Mouse (Mus musculus) hindbrain, embryonic 13.5 days (tissue): ENCODE measurements at regions not wholly inside any gene's neighbourhood (a gene's known extent, or its start where the extent isn't known, plus 50 kb on each side); places are given as distances from the start of the nearest gene placed in this dataset.
A peak's percentile ranks its signal among the peaks of the same experiment; 100 is the strongest.
"Not testable (repeated sequence)": the region's sequence is repeated elsewhere in the genome, so short reads cannot be mapped to it uniquely, and the experiment has no call there.

Experiments
- ATAC-seq: fragments of 200-750 bp; cut with Nextera tagmentation; 2 replicates; pipeline ENCODE4 v1.8.0; 2017; ENCODE audit warnings: moderate TSS enrichment; ENCODE audit not compliant: low FRiP score
- H3K27ac ChIP-seq: fragments of 300-500 bp; sonication (generic); 2 replicates; pipeline ENCODE4 v1.5.1; 2015; ENCODE audit warnings: inconsistent platforms, mild to moderate bottlenecking, moderate library complexity
- H3K27me3 ChIP-seq: fragments of 300-500 bp; sonication (generic); 2 replicates; pipeline ENCODE4 v1.6.1; 2015; ENCODE audit warnings: mild to moderate bottlenecking, inconsistent platforms
- H3K36me3 ChIP-seq: fragments of 300-500 bp; sonication (generic); 2 replicates; pipeline ENCODE4 v1.6.1; 2015; ENCODE audit warnings: mild to moderate bottlenecking, inconsistent platforms
- H3K4me1 ChIP-seq: fragments of 300-500 bp; sonication (generic); replicated peaks from 2 replicates; pipeline ENCODE4 v1.6.1; 2015; ENCODE audit warnings: inconsistent platforms
- H3K4me2 ChIP-seq: fragments of 300-500 bp; sonication (generic); 2 replicates; pipeline ENCODE4 v1.6.1; 2015; ENCODE audit warnings: inconsistent platforms, mild to moderate bottlenecking, moderate library complexity
- H3K4me3 ChIP-seq: fragments of 300-500 bp; sonication (generic); 2 replicates; pipeline ENCODE4 v1.5.1; 2015; ENCODE audit warnings: mild to moderate bottlenecking, inconsistent platforms
- H3K9ac ChIP-seq: fragments of 300-500 bp; sonication (generic); 2 replicates; pipeline ENCODE4 v1.6.1; 2015; ENCODE audit warnings: mild to moderate bottlenecking, inconsistent platforms
- H3K9me3 ChIP-seq: fragments of 300-500 bp; sonication (generic); 2 replicates; pipeline ENCODE4 v1.6.1; 2016; ENCODE audit warnings: inconsistent platforms
- WGBS: fragments of 180-500 bp; shearing (Covaris S2); methylation state at CpG from one replicate; pipeline ENCODE4 v1.1.7; 2015; 5-methylcytosine and 5-hydroxymethylcytosine counted together

DNA sequence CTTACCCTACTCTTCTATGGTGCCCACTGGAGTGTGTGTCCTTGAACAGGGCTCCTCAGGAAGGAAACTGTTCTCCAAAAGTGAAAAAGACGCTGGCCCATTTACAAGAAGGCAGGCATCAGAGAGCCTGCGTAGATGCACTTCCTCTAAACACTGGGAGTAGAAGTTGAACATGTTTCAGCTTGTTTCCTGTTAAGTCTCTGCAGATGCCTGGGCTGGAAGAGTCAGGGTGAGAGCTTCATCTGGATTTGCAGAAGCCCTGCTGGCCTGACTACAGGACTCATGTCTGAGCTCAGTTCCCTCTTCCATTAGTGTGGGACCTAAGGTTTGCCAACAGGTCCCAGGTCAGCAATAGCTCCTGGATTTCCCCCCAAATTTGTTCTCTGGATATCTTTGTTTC is 54.7 kb upstream of the Nlrp1b start:
- no peaks in the 10 kb centered on the region for H3K27me3 ChIP-seq
- H3K27ac ChIP-seq: no peak overlapping the region
- no peaks in the 10 kb centered on the region for H3K9me3 ChIP-seq
- no peak for ATAC-seq
- no peaks in the 10 kb centered on the region for H3K36me3 ChIP-seq
- no peaks in the 10 kb centered on the region for H3K4me1 ChIP-seq
- no peak overlapping the region for H3K4me3 ChIP-seq
- H3K9ac ChIP-seq: no peak overlapping the region
- WGBS: 84% methylated on average over 2 of the region's 2 CpGs
- H3K4me2 ChIP-seq: no peak overlapping the region

DNA sequence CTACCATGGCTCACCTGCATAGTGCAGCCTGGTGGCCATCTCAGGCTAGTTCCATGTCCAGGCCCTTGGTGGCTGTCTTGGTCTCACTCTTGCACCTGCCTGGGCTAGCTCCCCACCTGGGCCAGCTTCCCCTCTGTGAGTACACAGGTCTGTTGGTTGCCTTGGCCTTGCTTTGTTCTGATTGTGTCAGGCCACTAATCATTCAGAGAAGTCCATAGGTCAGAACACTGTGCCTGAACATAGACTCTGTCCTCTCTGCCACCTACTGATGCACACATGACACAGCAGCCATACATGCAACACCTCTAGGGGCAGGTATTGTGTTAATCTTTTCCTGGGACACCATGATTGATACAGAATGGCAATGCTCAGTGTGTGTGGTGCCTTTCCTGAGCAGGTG is 57.7 kb upstream of the Nlrp1b start:
- not testable (repeated sequence) for ATAC-seq, H3K9ac ChIP-seq, H3K4me2 ChIP-seq, H3K9me3 ChIP-seq, H3K27me3 ChIP-seq, H3K27ac ChIP-seq, H3K36me3 ChIP-seq, H3K4me3 ChIP-seq, H3K4me1 ChIP-seq

DNA sequence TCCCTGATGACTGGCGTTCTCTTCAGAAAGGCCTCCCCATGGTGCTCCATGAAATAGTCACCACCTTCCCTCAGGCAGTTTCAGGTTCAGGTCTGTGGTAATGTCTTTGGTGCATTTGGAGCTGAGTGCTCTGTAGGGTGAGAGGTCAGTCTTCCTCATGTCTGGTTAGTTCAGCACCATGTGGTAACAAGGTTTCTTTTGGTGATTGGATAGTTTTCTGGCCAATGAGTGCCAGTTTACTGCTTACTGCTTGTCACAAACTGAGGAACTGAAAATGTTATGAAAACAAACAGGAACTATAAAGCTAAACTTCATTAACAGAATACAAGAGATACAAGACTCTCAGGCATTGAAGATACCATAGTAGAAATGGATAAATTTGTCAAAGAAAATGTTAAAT is 59.0 kb upstream of the Nlrp1b start:
- Histone ChIP-seq H3K27ac (no peak overlapping the region), H3K4me3 (no peak overlapping the region), H3K27me3 (no peaks in the 10 kb centered on the region), H3K4me1 (no peaks in the 10 kb centered on the region), H3K36me3 (no peaks in the 10 kb centered on the region), H3K4me2 (no peak overlapping the region), H3K9ac (no peak overlapping the region), H3K9me3 (no peaks in the 10 kb centered on the region)
- 88% methylated on average over 1 of the region's 1 CpGs for WGBS
- ATAC-seq: no peak

DNA sequence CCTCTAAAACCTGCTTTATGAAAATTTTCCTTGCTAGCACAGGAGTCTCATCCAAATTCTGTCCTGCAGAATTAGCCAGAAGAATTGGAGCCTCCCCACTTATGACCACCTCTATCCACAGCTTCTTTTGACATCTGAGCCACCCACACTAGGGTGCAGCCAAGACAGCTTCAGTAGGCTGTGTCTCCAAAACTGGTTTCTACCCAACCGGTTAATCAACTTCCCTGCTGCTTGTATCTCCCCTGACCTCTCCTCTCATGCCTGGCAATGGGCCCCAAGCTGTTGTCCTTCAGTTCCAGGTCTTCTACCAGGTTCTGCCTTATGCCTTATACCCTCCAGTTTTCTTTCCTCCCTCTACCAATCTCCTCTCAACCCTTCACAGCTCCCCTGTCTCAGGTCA is 68.9 kb upstream of the Nlrp1b start:
- no peak overlapping the region for H3K4me3 ChIP-seq
- no peak overlapping the region for H3K27ac ChIP-seq
- H3K27me3 ChIP-seq: no peaks in the 10 kb centered on the region
- no peak overlapping the region for H3K9ac ChIP-seq
- no peaks in the 10 kb centered on the region for H3K9me3 ChIP-seq
- 60% methylated on average over 1 of the region's 1 CpGs for WGBS
- no peaks in the 10 kb centered on the region for H3K4me1 ChIP-seq
- H3K4me2 ChIP-seq: no peak overlapping the region
- ATAC-seq: no peak
- no peaks in the 10 kb centered on the region for H3K36me3 ChIP-seq

DNA sequence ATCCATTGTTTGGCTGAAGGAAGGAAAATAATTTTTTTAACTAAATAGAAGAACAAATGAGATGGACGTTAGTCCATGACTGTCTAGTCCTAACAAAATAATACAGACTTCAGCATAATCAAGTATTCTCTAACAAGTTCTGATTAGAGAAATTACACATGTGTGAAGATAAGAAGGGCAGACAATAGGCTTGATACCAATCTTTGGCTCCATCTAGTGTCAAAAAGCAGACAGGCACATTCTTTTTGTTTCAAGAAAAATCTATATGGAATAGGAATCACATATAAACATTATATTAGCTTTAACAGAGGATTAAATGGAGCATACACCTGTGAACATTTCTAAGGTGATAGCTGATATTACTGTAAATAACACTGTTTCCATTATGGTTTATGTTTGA is 92.9 kb upstream of the Nlrp1b start:
- Histone ChIP-seq H3K27ac (no peak overlapping the region), H3K36me3 (no peaks in the 10 kb centered on the region), H3K9ac (no peak overlapping the region), H3K4me2 (no peak overlapping the region), H3K4me1 (no peaks in the 10 kb centered on the region), H3K9me3 (no peaks in the 10 kb centered on the region), H3K27me3 (no peaks in the 10 kb centered on the region), H3K4me3 (no peak overlapping the region)
- ATAC-seq: no peak
- WGBS: 27% methylated on average over 1 of the region's 1 CpGs

GRCm38 (mm10) chr11:71337428-71337827 is 106.9 kb upstream of the Nlrp1b start:
- Histone ChIP-seq H3K4me3 (no peak overlapping the region), H3K27me3 (no peaks in the 10 kb centered on the region), H3K27ac (no peak overlapping the region), H3K9me3 (no peaks in the 10 kb centered on the region), H3K36me3 (no peaks in the 10 kb centered on the region), H3K4me2 (no peak overlapping the region), H3K9ac (no peak overlapping the region), H3K4me1 (no peaks in the 10 kb centered on the region)
- WGBS: 7% methylated on average over 1 of the region's 1 CpGs
- ATAC-seq: no peak

- Histone ChIP-seq H3K27ac (no peak overlapping the region), H3K4me3 (no peak overlapping the region), H3K36me3 (no peaks in the 10 kb centered on the region), H3K9me3 (no peaks in the 10 kb centered on the region), H3K9ac (no peak overlapping the region), H3K27me3 (no peaks in the 10 kb centered on the region), H3K4me2 (no peak overlapping the region), H3K4me1 (no peaks in the 10 kb centered on the region)
- 52% methylated on average over 3 of the region's 3 CpGs for WGBS
- ATAC-seq: no peak
These were observed 115.5 kb upstream of the Nlrp1b start for GRCm38 (mm10) chr11:71346024-71346423.

DNA sequence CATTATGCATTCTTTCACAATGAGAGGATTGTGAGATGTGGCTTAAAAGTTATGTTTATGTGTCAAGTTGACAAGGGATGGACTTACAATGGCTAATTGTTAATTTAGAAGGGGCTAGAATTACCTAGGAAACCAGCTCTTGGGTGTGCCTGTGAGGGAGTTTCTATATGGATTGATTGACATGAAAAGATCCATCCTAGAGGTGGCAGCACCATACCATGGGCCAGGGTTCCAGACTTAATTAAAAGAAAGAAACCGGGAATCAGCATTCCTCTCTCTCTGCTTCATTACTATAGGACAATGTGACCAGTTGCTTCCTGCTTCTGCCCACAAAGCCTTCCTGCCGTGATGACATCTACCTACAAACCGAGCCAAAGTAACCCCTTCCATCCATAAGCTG is 126.6 kb upstream of the Nlrp1b start:
- H3K9ac ChIP-seq: no peak overlapping the region
- no peak overlapping the region for H3K4me2 ChIP-seq
- 0 out of 2 replicates have a peak, but pooled peaks cover 5% of the 10 kb centered on the region for H3K4me1 ChIP-seq
- no peak for ATAC-seq
- no peak overlapping the region for H3K27ac ChIP-seq
- H3K9me3 ChIP-seq: no peaks in the 10 kb centered on the region
- 34% methylated on average over 3 of the region's 3 CpGs for WGBS
- no peak overlapping the region for H3K4me3 ChIP-seq
- H3K36me3 ChIP-seq: no peaks in the 10 kb centered on the region
- H3K27me3 ChIP-seq: no peaks in the 10 kb centered on the region

DNA sequence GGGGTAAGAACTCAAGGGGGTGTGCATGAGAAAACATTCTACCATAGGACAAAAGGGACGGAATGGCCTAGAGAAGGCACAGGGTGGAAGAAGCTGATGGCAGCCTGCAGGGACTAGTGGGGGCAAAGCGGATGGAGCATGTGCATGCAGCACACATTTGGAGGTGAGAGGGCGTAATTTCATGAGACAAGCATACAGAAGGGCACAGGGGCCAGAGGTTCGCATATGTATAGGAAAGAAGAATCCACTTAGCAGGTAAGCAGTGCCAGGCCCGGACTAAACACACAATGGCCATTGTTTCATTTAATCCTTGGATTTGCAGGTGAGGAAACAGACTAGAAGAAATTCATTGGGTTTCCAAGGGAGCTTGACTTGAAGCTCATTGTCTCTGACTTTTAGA is 130.3 kb upstream of the Nlrp1b start:
- H3K4me2 ChIP-seq: no peak overlapping the region
- ATAC-seq: no peak
- no peak overlapping the region for H3K9ac ChIP-seq
- no peaks in the 10 kb centered on the region for H3K9me3 ChIP-seq
- H3K4me3 ChIP-seq: no peak overlapping the region
- no peaks in the 10 kb centered on the region for H3K36me3 ChIP-seq
- 86% methylated on average over 5 of the region's 5 CpGs for WGBS
- no peaks in the 10 kb centered on the region for H3K4me1 ChIP-seq
- no peaks in the 10 kb centered on the region for H3K27me3 ChIP-seq
- H3K27ac ChIP-seq: no peak overlapping the region

DNA sequence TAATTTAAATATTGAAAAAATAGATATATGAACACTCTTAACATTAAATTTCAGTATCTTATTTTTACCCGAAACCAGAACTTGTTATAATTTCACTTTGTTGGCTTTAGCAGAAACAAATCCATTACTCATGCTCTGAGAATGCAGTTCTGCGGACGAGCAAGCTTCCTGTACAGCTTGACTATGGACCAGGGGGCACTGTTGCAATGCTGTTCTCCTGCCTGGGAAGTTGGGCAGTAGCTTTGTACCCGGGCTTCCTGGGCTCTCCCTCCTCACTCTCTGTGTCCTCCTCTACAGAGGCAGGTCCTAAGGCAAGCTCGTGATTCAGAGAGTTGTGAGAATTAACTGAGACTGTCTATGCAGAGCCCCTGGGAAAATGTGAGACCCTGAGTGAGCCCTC is 141.3 kb upstream of the Nlrp1b start:
- Histone ChIP-seq H3K9ac (no peak overlapping the region), H3K27me3 (no peaks in the 10 kb centered on the region), H3K9me3 (no peaks in the 10 kb centered on the region), H3K4me2 (no peak overlapping the region), H3K27ac (no peak overlapping the region), H3K4me1 (no peaks in the 10 kb centered on the region), H3K4me3 (no peak overlapping the region), H3K36me3 (no peaks in the 10 kb centered on the region)
- 74% methylated on average over 5 of the region's 5 CpGs for WGBS
- ATAC-seq: no peak

DNA sequence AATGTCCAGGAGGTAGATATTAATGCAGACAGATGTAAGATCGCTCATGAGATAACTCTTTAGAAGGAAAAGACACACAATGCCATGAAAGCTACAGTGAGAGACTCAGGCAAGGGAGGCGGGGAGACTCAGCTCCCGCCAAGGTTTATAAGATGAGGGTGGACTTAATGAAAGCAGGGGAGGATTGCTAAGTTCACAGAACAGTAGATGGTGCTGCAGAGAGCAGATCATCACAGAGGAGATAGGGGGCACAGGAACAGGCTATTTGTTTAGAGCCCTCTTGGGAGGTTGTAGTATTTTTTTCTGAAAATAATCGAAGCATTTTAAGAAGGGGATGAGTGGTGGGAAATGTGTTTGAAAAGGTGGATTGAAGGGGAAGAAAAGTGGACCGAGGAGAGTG is 144.6 kb upstream of the Nlrp1b start:
- WGBS: 71% methylated on average over 5 of the region's 5 CpGs
- H3K4me1 ChIP-seq: no peaks in the 10 kb centered on the region
- H3K4me3 ChIP-seq: no peak overlapping the region
- no peaks in the 10 kb centered on the region for H3K9me3 ChIP-seq
- H3K9ac ChIP-seq: no peak overlapping the region
- no peaks in the 10 kb centered on the region for H3K36me3 ChIP-seq
- no peak overlapping the region for H3K27ac ChIP-seq
- no peak for ATAC-seq
- no peak overlapping the region for H3K4me2 ChIP-seq
- H3K27me3 ChIP-seq: no peaks in the 10 kb centered on the region

- WGBS: 66% methylated on average over 4 of the region's 4 CpGs
- Histone ChIP-seq H3K27ac (no peak overlapping the region), H3K9ac (no peak overlapping the region), H3K9me3 (no peaks in the 10 kb centered on the region), H3K4me1 (peaks cover 16% of the 10 kb centered on the region), H3K4me2 (no peak overlapping the region), H3K36me3 (no peaks in the 10 kb centered on the region), H3K4me3 (no peak overlapping the region), H3K27me3 (no peaks in the 10 kb centered on the region)
- no peak for ATAC-seq
These were observed 157.9 kb upstream of the Nlrp1b start for GRCm38 (mm10) chr11:71388411-71388810.

- Histone ChIP-seq H3K36me3 (no peaks in the 10 kb centered on the region), H3K4me2 (peak overlapping the region; percentile 41), H3K9ac (peak overlapping the region; percentile 39; the same call in 1 of the 2 replicates), H3K4me1 (peaks cover 16% of the 10 kb centered on the region), H3K27me3 (no peaks in the 10 kb centered on the region), H3K4me3 (peak overlapping the region; percentile 5; the same call in 1 of the 2 replicates), H3K27ac (peak overlapping the region; percentile 71), H3K9me3 (no peaks in the 10 kb centered on the region)
- peak; percentile 91 for ATAC-seq
- 11% methylated on average over 7 of the region's 7 CpGs for WGBS
These were observed 159.1 kb upstream of the Nlrp1b start for GRCm38 (mm10) chr11:71389659-71390058.

DNA sequence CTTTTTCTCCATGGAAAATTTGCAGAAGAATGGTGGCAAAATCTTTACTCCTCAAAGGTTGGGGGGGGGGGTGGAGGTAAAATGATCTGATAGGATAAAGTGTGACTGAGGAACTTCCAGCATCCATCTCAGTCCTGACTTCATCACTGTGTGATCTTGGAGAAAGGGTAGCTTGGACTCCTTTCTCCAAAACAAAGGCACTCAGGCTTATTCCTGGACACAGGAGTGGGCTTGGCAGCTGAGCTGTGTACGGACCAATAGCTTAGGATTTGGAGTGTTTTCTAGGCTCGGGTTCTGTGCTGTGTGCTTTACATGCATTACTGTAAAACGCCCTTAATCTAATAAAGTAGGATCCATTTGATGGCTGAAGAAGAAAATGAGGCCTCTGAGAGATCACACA is 159.6 kb upstream of the Nlrp1b start:
- H3K27ac ChIP-seq: peak overlapping the region; percentile 71
- ATAC-seq: peak; percentile 36; the same call in 1 of the 2 replicates
- no peaks in the 10 kb centered on the region for H3K9me3 ChIP-seq
- H3K4me3 ChIP-seq: no peak overlapping the region
- no peak overlapping the region for H3K9ac ChIP-seq
- no peaks in the 10 kb centered on the region for H3K36me3 ChIP-seq
- H3K27me3 ChIP-seq: no peaks in the 10 kb centered on the region
- peaks cover 16% of the 10 kb centered on the region for H3K4me1 ChIP-seq
- 64% methylated on average over 3 of the region's 3 CpGs for WGBS
- no peak overlapping the region for H3K4me2 ChIP-seq
